Comparison of ENCODE assay signal across 9 mouse cellular contexts in genomic region chr2:181491432-181492205, GRCm38 (mm10). TPM values are rescaled to one million over a fixed set of nuclear protein-coding genes. Genes with fewer than 3 reads are reported as not detected.
A peak's percentile ranks its signal among the peaks of the same experiment; 100 is the strongest.
DNase-seq lines count a peak whose midpoint lies in the region; ATAC-seq lines count a peak whose summit lies in the region.
"Had no signal": no experiment of that assay in that cellular context is flagged by ENCODE, and none has a peak within 500 bp of the region (broad histone marks: within the 10 kb centered on the region; RNA-seq: fewer than 3 reads in every experiment).

No protein-coding gene starts in this region.

- no peak overlapping the region for H3K27ac ChIP-seq in kidney, embryonic 16.5 days (ENCODE audit: low read length)
- no peak overlapping the region for H3K27ac ChIP-seq in forebrain, embryonic 14.5 days (ENCODE audit: low read depth, low read length)
- H3K27ac ChIP-seq: midbrain, embryonic 12.5 days had no signal

- peak; percentile 27 for DNase-seq in kidney, adult 18-20 months
- DNase-seq in lung, postnatal 10 days, result peak; percentile 59
- DNase-seq in testis, postnatal 14 days (ENCODE audit: low spot score), result peak; percentile 42
- no peak for DNase-seq in gastrocnemius, postnatal 36 days
- no peak for DNase-seq in layer of hippocampus, adult 8-10 months (ENCODE audit: low spot score in 2 of 2)
- no peak for DNase-seq in forebrain, embryonic 14.5 days (ENCODE audit: low spot score)

- no peaks in the 10 kb centered on the region for H3K36me3 ChIP-seq in kidney, embryonic 16.5 days (ENCODE audit: insufficient read depth, low read length)
- H3K36me3 ChIP-seq in forebrain, embryonic 14.5 days (ENCODE audit: control insufficient read depth, insufficient read depth, low read length), result no peaks in the 10 kb centered on the region
- H3K36me3 ChIP-seq: midbrain, embryonic 12.5 days had no signal

- no peak overlapping the region for H3K9ac ChIP-seq in kidney, embryonic 16.5 days (replicated peaks; ENCODE audit: low read length)
- H3K9ac ChIP-seq in forebrain, embryonic 14.5 days (ENCODE audit: low read length), result no peak overlapping the region
- H3K9ac ChIP-seq: midbrain, embryonic 12.5 days had no signal

- H3K27me3 ChIP-seq in kidney, embryonic 16.5 days (ENCODE audit: insufficient read depth, low read length), result no peaks in the 10 kb centered on the region
- no peaks in the 10 kb centered on the region for H3K27me3 ChIP-seq in forebrain, embryonic 14.5 days (replicated peaks; ENCODE audit: control insufficient read depth, insufficient read depth, low read length)

- no peak overlapping the region for H3K4me3 ChIP-seq in kidney, embryonic 16.5 days (ENCODE audit: low read length)
- H3K4me3 ChIP-seq in forebrain, embryonic 14.5 days (ENCODE audit: low read depth, low read length), result no peak overlapping the region
- H3K4me3 ChIP-seq: midbrain, embryonic 12.5 days had no signal

- H3K4me1 ChIP-seq in kidney, embryonic 16.5 days (ENCODE audit: insufficient read depth, low read length), result peaks cover 24% of the 10 kb centered on the region
- 0 out of 2 replicates have a peak, but pooled peaks cover 2% of the 10 kb centered on the region for H3K4me1 ChIP-seq in forebrain, embryonic 14.5 days (ENCODE audit: control insufficient read depth, insufficient read depth, low read length)

- H3K9me3 ChIP-seq in kidney, embryonic 16.5 days (ENCODE audit: low read length), result no peaks in the 10 kb centered on the region
- H3K9me3 ChIP-seq in forebrain, embryonic 14.5 days (replicated peaks; ENCODE audit: control insufficient read depth, low read length), result no peaks in the 10 kb centered on the region
- H3K9me3 ChIP-seq: midbrain, embryonic 12.5 days had no signal

- intact Hi-C loops in gastrocnemius, postnatal 36 days (cut with DNase I), result no loop called here

- no peak overlapping the region for H3K4me2 ChIP-seq in kidney, embryonic 16.5 days (replicated peaks; ENCODE audit: low read depth, low read length)
- H3K4me2 ChIP-seq in forebrain, embryonic 14.5 days (ENCODE audit: low read length), result no peak overlapping the region
- H3K4me2 ChIP-seq: midbrain, embryonic 12.5 days had no signal

- 25% methylated on average over 7 of the region's 7 CpGs for WGBS in kidney, embryonic 16.5 days
- 22% methylated on average over 7 of the region's 7 CpGs for whole genome bisulfite sequencing in forebrain, embryonic 14.5 days

- ATAC-seq in kidney, embryonic 16.5 days (ENCODE audit: low FRiP score, low TSS enrichment), result no peak
- ATAC-seq in erythroblast, adult 5-6 weeks (replicated peaks; ENCODE audit: low FRiP score, poor library complexity, severe bottlenecking), result peak; percentile 73
- no peak for ATAC-seq in forebrain, embryonic 14.5 days

RNA-seq across cellular contexts. Expression of gene Abhd16b, which starts 1.4 kb away (rescaled TPM):
- polyA plus RNA-seq in kidney, embryonic 16.5 days (2015; fragmentation: Nextera tagmentation; extraction: Ambion mirVana), result 0.15 and 0.20 TPM in 2 replicates
- not detected in 2 replicates for total RNA-seq in erythroblast, adult 5-6 weeks (2015; ENCODE audit: low replicate concordance)
- total RNA-seq in erythroblast, adult 5-6 weeks (2017; ENCODE audit: low replicate concordance), result not detected in 2 replicates
- total RNA-seq in gastrocnemius, postnatal 36 days (2021), result not detected
- total RNA-seq in layer of hippocampus, adult 8-10 months (2022), result not detected
- not detected in 2 replicates for polyA plus RNA-seq in forebrain, embryonic 14.5 days (2014; fragmentation: Nextera tagmentation; extraction: Ambion mirVana)
- polyA plus RNA-seq: midbrain, embryonic 12.5 days had no signal

RNA-seq across cellular contexts. Expression of gene Tpd52l2, which starts 5.3 kb away (rescaled TPM):
- polyA plus RNA-seq in kidney, embryonic 16.5 days (2015; fragmentation: Nextera tagmentation; extraction: Ambion mirVana), result 168 and 172 TPM in 2 replicates
- total RNA-seq in erythroblast, adult 5-6 weeks (2015; ENCODE audit: low replicate concordance), result 21.3 and 27.5 TPM in 2 replicates
- 25.3 and 41.0 TPM in 2 replicates for total RNA-seq in erythroblast, adult 5-6 weeks (2017; ENCODE audit: low replicate concordance)
- 10 to 100 TPM; 41.1 to 48.7 TPM for total RNA-seq in gastrocnemius, postnatal 36 days (2021)
- 10 to 100 TPM; 66.3 to 83.4 (median 80.6) TPM for total RNA-seq in layer of hippocampus, adult 8-10 months (2022)
- polyA plus RNA-seq in forebrain, embryonic 14.5 days (2014; fragmentation: Nextera tagmentation; extraction: Ambion mirVana), result 143 and 151 TPM in 2 replicates

RNA-seq across cellular contexts. Expression of gene Dnajc5, which starts 28.7 kb away (rescaled TPM):
- 91.7 and 100 TPM in 2 replicates for polyA plus RNA-seq in kidney, embryonic 16.5 days (2015; fragmentation: Nextera tagmentation; extraction: Ambion mirVana)
- total RNA-seq in erythroblast, adult 5-6 weeks (2015; ENCODE audit: low replicate concordance), result 8.2 and 17.1 TPM in 2 replicates
- total RNA-seq in erythroblast, adult 5-6 weeks (2017; ENCODE audit: low replicate concordance), result 12.7 and 14.8 TPM in 2 replicates
- total RNA-seq in gastrocnemius, postnatal 36 days (2021), result 10 to 100 TPM; 43.3 to 43.9 TPM
- total RNA-seq in layer of hippocampus, adult 8-10 months (2022), result 100 to 1,000 TPM; 243 to 289 (median 265) TPM
- polyA plus RNA-seq in forebrain, embryonic 14.5 days (2014; fragmentation: Nextera tagmentation; extraction: Ambion mirVana), result 127 and 165 TPM in 2 replicates

RNA-seq across cellular contexts. Expression of gene Zbtb46, which starts 32.4 kb away (rescaled TPM):
- 26.2 and 30.5 TPM in 2 replicates for polyA plus RNA-seq in kidney, embryonic 16.5 days (2015; fragmentation: Nextera tagmentation; extraction: Ambion mirVana)
- total RNA-seq in erythroblast, adult 5-6 weeks (2015; ENCODE audit: low replicate concordance), result 1.9 and 2.9 TPM in 2 replicates
- 5.4 and 6.2 TPM in 2 replicates for total RNA-seq in erythroblast, adult 5-6 weeks (2017; ENCODE audit: low replicate concordance)
- 1 to 10 TPM; 3.9 to 4.0 TPM for total RNA-seq in gastrocnemius, postnatal 36 days (2021)
- 10 to 100 TPM in 1 of 4 experiments, 1 to 10 TPM in 3; 7.9 to 10.4 (median 9.3) TPM for total RNA-seq in layer of hippocampus, adult 8-10 months (2022)
- 7.6 and 8.6 TPM in 2 replicates for polyA plus RNA-seq in forebrain, embryonic 14.5 days (2014; fragmentation: Nextera tagmentation; extraction: Ambion mirVana)

Comparison
In these comparisons a context has a peak if more than half of its experiments do, and no peak if none do; other contexts are left out.
1. DNase-seq: peak in kidney, adult 18-20 months (single experiment), lung, postnatal 10 days (single experiment) and testis, postnatal 14 days (single experiment); none in gastrocnemius, postnatal 36 days (0 of 2), layer of hippocampus, adult 8-10 months (0 of 2) and forebrain, embryonic 14.5 days (single experiment).
2. RNA of gene Dnajc5, which starts 28.7 kb away (total RNA-seq): 243 to 289 TPM in layer of hippocampus, adult 8-10 months; 43.3 to 43.9 TPM in gastrocnemius, postnatal 36 days and 8.2 to 17.1 TPM in erythroblast, adult 5-6 weeks; every median in the first group is over 4 times any median in the second.